Mouse (Mus musculus) gastrocnemius, postnatal 4 days (tissue): ENCODE measurements at regions not wholly inside any gene's neighbourhood (a gene's known extent, or its start where the extent isn't known, plus 50 kb on each side); places are given as distances from the start of the nearest gene placed in this dataset.

ENCODE experiments used
- DNase-seq, 2 experiments: peaks; one replicate each; pipeline ENCODE4 v3.0.0; 2021 to 2022; ENCODE audit warnings: low spot score in 2 of 2, mixed read lengths in 2 of 2

GRCm38 (mm10) chr8:80422190-80422589 is 71.4 kb upstream of the Gypa start:
- no peak for DNase-seq

- no peak for DNase-seq
These were observed 77.5 kb upstream of the Gypa start for GRCm38 (mm10) chr8:80416121-80416520.

- no peak for DNase-seq
These were observed 93.9 kb upstream of the Gypa start for GRCm38 (mm10) chr8:80399594-80400207.

GRCm38 (mm10) chr8:80395010-80395409 is 98.6 kb upstream of the Gypa start:
- no peak for DNase-seq

GRCm38 (mm10) chr8:80393111-80393510 is 100.5 kb upstream of the Gypa start:
- DNase-seq = no peak

- DNase-seq = no peak
These were observed 124.4 kb upstream of the Gypa start for GRCm38 (mm10) chr8:80369221-80369620.

- DNase-seq = no peak
These were observed 129.5 kb upstream of the Gypa start for GRCm38 (mm10) chr8:80364059-80364458.

- DNase-seq = no peak
These were observed 150.3 kb upstream of the Gypa start for GRCm38 (mm10) chr8:80343299-80343698.

GRCm38 (mm10) chr8:80337872-80338271 is 155.7 kb upstream of the Gypa start:
- no peak for DNase-seq

- DNase-seq = no peak
These were observed 164.9 kb upstream of the Gypa start for GRCm38 (mm10) chr8:80328676-80329075.

GRCm38 (mm10) chr8:80325859-80326258 is 167.7 kb upstream of the Gypa start:
- DNase-seq = no peak

GRCm38 (mm10) chr8:80325132-80325531 is 168.4 kb upstream of the Gypa start:
- no peak for DNase-seq

- no peak for DNase-seq
These were observed 175.2 kb upstream of the Gypa start for GRCm38 (mm10) chr8:80318231-80318870.

- DNase-seq = peak in 1 of 2 experiments; percentile 26
These were observed 178.2 kb upstream of the Gypa start for GRCm38 (mm10) chr8:80315371-80315770.

- peak in 1 of 2 experiments; percentile 13 for DNase-seq
These were observed 178.8 kb upstream of the Gypa start for GRCm38 (mm10) chr8:80314826-80315225.

GRCm38 (mm10) chr8:80313883-80314635 is 179.5 kb upstream of the Gypa start:
- DNase-seq = no peak

- no peak for DNase-seq
These were observed 185.8 kb upstream of the Gypa start for GRCm38 (mm10) chr8:80307761-80308160.

- DNase-seq = no peak
These were observed 195.0 kb upstream of the Gypa start for GRCm38 (mm10) chr8:80298596-80298995.

GRCm38 (mm10) chr8:80290311-80290710 is 203.3 kb upstream of the Gypa start:
- DNase-seq = no peak

GRCm38 (mm10) chr8:80289282-80289681 is 204.3 kb upstream of the Gypa start:
- no peak for DNase-seq

- no peak for DNase-seq
These were observed 211.2 kb upstream of the Hhip start for GRCm38 (mm10) chr8:80268910-80269460.

- no peak for DNase-seq
These were observed 207.1 kb upstream of the Hhip start for GRCm38 (mm10) chr8:80264915-80265314.
